ENCODE assay signal across 8 mouse cellular contexts in genomic region chr2:72297716-72298082, GRCm38 (mm10). TPM values are rescaled to one million over a fixed set of nuclear protein-coding genes. Genes with fewer than 3 reads are reported as not detected.
DNase-seq lines count a peak whose midpoint lies in the region; ATAC-seq and TF ChIP-seq lines count a peak whose summit lies in the region.

No protein-coding gene starts in this region.

- H3K9ac ChIP-seq in neural tube, embryonic 11.5 days (ENCODE audit: low read length): no peak overlapping the region
- no peak overlapping the region for H3K9ac ChIP-seq in kidney, embryonic 15.5 days

- TF ChIP-seq POLR2A in cerebellum, adult 2 months (IDR thresholded peaks at IDR 0.05; ENCODE audit: borderline replicate concordance, insufficient read depth, low read length): no peak

- no peaks in the 10 kb centered on the region for H3K9me3 ChIP-seq in neural tube, embryonic 11.5 days (ENCODE audit: control insufficient read depth, low read length)
- H3K9me3 ChIP-seq in kidney, embryonic 15.5 days (replicated peaks): no peaks in the 10 kb centered on the region

- peak; percentile 13 for DNase-seq in neural tube, embryonic 11.5 days (ENCODE audit: low spot score)
- no peak for DNase-seq in neural tube, embryonic 10.5 days (ENCODE audit: extremely low spot score, low spot score)
- DNase-seq in gastrocnemius, postnatal 25 days: peak; percentile 51
- DNase-seq in skeletal muscle tissue, adult 2 months (ENCODE audit: low read depth, low spot score): peak; percentile 78
- DNase-seq in frontal cortex, adult 2 months (ENCODE audit: extremely low spot score in 1 of 2, low spot score in 1 of 2): no peak
- no peak for DNase-seq in layer of hippocampus, adult 18-20 months (ENCODE audit: low spot score in 2 of 2)
- no peak for DNase-seq in cerebellum, adult 2 months

- TF ChIP-seq CTCF in cerebellum, adult 2 months (IDR thresholded peaks at IDR 0.05; ENCODE audit: borderline replicate concordance, insufficient read depth, low read depth, low read length): no peak

- H3K4me2 ChIP-seq in neural tube, embryonic 11.5 days (ENCODE audit: low read depth): no peak overlapping the region
- H3K4me2 ChIP-seq in kidney, embryonic 15.5 days: peak overlapping the region; percentile 18; the same call in 1 of the 2 replicates

- WGBS in neural tube, embryonic 11.5 days: 65% methylated on average over 10 of the region's 10 CpGs
- 42% methylated on average over 10 of the region's 10 CpGs for WGBS in kidney, embryonic 15.5 days
- 62% methylated on average over 10 of the region's 10 CpGs for WGBS in cerebellum, adult 2 months

- ATAC-seq in neural tube, embryonic 11.5 days (ENCODE audit: insufficient read depth, low FRiP score, low TSS enrichment): no peak
- ATAC-seq in kidney, embryonic 15.5 days (replicated peaks; ENCODE audit: low FRiP score): peak; percentile 54; the same call in 1 of the 2 replicates

- no peaks in the 10 kb centered on the region for H3K27me3 ChIP-seq in neural tube, embryonic 11.5 days (ENCODE audit: control insufficient read depth, insufficient read depth, low read length)
- no peaks in the 10 kb centered on the region for H3K27me3 ChIP-seq in kidney, embryonic 15.5 days
- no peaks in the 10 kb centered on the region; the same call in 1 of the 2 replicates for H3K27me3 ChIP-seq in cerebellum, adult 2 months (ENCODE audit: control insufficient read depth, insufficient read depth, low read length)

- no peak overlapping the region for H3K27ac ChIP-seq in neural tube, embryonic 11.5 days (ENCODE audit: low read depth, low read length)
- H3K27ac ChIP-seq in kidney, embryonic 15.5 days: peak overlapping the region; percentile 54; the same call in 1 of the 2 replicates
- H3K27ac ChIP-seq in cerebellum, adult 2 months (ENCODE audit: insufficient read depth, low read length): no peak overlapping the region

- H3K36me3 ChIP-seq in neural tube, embryonic 11.5 days (ENCODE audit: control insufficient read depth, insufficient read depth, low read length): no peaks in the 10 kb centered on the region
- H3K36me3 ChIP-seq in kidney, embryonic 15.5 days: 0 out of 2 replicates have a peak, but pooled peaks cover 6% of the 10 kb centered on the region

- H3K4me3 ChIP-seq in neural tube, embryonic 11.5 days (ENCODE audit: low read depth, low read length): no peak overlapping the region
- H3K4me3 ChIP-seq in kidney, embryonic 15.5 days (replicated peaks): no peak overlapping the region
- H3K4me3 ChIP-seq in cerebellum, adult 2 months (replicated peaks; ENCODE audit: insufficient read depth, low read depth, low read length): no peak overlapping the region

- no peaks in the 10 kb centered on the region for H3K4me1 ChIP-seq in neural tube, embryonic 11.5 days (ENCODE audit: control insufficient read depth, insufficient read depth, low read length)
- H3K4me1 ChIP-seq in kidney, embryonic 15.5 days: peaks cover 17% of the 10 kb centered on the region
- H3K4me1 ChIP-seq in cerebellum, adult 2 months (ENCODE audit: control insufficient read depth, insufficient read depth, low read length): no peaks in the 10 kb centered on the region

RNA-seq across cellular contexts. Expression of gene Map3k20, which starts 12.3 kb away (rescaled TPM):
- 8.1 and 8.6 TPM in 2 replicates for polyA plus RNA-seq in neural tube, embryonic 11.5 days (2014; fragmentation: Nextera tagmentation; extraction: Ambion mirVana)
- 100 to 1,000 TPM; 311 to 336 TPM for total RNA-seq in gastrocnemius, postnatal 25 days (2021)
- 14.5 and 14.7 TPM in 2 replicates for polyA plus RNA-seq in kidney, embryonic 15.5 days (2015; fragmentation: Nextera tagmentation; extraction: Ambion mirVana)
- 9.0 and 9.9 TPM in 2 replicates for polyA plus RNA-seq in frontal cortex, adult 2 months (2012; rRNA removed)
- 10 to 100 TPM; 12.6 to 16.8 TPM for total RNA-seq in layer of hippocampus, adult 18-20 months (2021)
- polyA plus RNA-seq in cerebellum, adult 2 months (2012; rRNA removed): 6.0 and 6.9 TPM in 2 replicates

Comparison
In these comparisons a context has a peak if more than half of its experiments do, and no peak if none do; other contexts are left out.
1. DNase-seq: peak in neural tube, embryonic 11.5 days (single experiment), gastrocnemius, postnatal 25 days (single experiment) and skeletal muscle tissue, adult 2 months (single experiment); none in neural tube, embryonic 10.5 days (single experiment), frontal cortex, adult 2 months (0 of 2), layer of hippocampus, adult 18-20 months (0 of 2) and cerebellum, adult 2 months (0 of 2).